Comparison of ENCODE assay signal across 25 mouse cellular contexts in the genomic region with DNA sequence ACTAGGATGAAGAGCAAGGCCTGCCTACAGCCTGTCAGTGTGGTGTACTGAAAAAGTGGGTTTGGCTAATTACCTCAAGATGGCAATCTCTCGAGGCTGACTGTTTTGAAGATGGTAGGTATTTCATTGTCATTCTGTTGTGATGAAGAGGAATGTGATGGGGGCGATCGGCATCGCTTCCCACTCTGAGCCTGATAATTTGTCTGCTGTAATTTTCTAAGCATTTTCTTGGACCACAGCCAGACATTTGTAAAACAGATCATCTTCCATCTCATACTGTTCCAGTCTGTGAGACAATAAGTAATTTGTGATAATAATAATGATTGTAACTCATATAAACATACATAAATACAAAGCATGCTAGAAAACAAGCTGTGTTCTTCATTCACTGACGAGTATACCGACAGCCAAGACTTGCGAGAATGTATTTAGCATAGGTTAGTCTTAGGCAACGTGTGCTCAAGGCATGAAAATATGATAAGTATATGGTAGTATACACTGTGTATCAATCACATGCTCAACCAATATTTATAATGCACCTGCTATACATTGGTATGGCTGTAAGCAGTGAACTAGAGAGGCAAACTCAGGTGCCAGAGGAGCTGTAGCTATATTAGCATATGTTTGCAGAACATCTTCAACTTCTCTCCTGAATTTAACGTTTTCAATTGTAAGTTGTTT.
"Had no signal": no experiment of that assay in that cellular context is flagged by ENCODE, and none has a peak within 500 bp of the region (broad histone marks: within the 10 kb centered on the region; RNA-seq: fewer than 3 reads in every experiment).

No protein-coding gene starts in this region.

- DNase-seq: kidney, postnatal 25 days; layer of hippocampus, adult 9-11 months; liver; lung, adult 18-20 months; lung, postnatal 10 days; lung, postnatal 36 days; right cerebral cortex, adult 18-20 months; right cerebral cortex, postnatal 14 days; right cerebral cortex, postnatal 4 days; thymus, adult 2 months; thymus, postnatal 14 days; thymus, postnatal 4 days had no signal

- H3K4me3 ChIP-seq: layer of hippocampus, adult 2 months; limb, embryonic 10.5 days; limb, embryonic 13.5 days; liver, embryonic 12.5 days; liver, embryonic 15.5 days; lung, embryonic 15.5 days; megakaryocyte, embryonic 14.5 days; midbrain, embryonic 10.5 days; midbrain, embryonic 13.5 days; neural tube, embryonic 12.5 days; neural tube, embryonic 15.5 days had no signal

- H3K4me1 ChIP-seq: limb, embryonic 10.5 days; limb, embryonic 13.5 days; liver, embryonic 12.5 days; liver, embryonic 15.5 days; lung, embryonic 15.5 days; megakaryocyte, embryonic 14.5 days; midbrain, embryonic 10.5 days; midbrain, embryonic 13.5 days; neural tube, embryonic 12.5 days; neural tube, embryonic 15.5 days had no signal

- H3K27ac ChIP-seq: kidney, postnatal 0 days; layer of hippocampus, adult 2 months; limb, embryonic 10.5 days; limb, embryonic 13.5 days; liver, embryonic 12.5 days; liver, embryonic 15.5 days; lung, embryonic 15.5 days; midbrain, embryonic 10.5 days; midbrain, embryonic 13.5 days; neural tube, embryonic 12.5 days; neural tube, embryonic 15.5 days; stomach, postnatal 0 days had no signal

- H3K9me3 ChIP-seq: limb, embryonic 10.5 days; limb, embryonic 13.5 days; liver, embryonic 12.5 days; liver, embryonic 15.5 days; lung, embryonic 15.5 days; megakaryocyte, embryonic 14.5 days; midbrain, embryonic 10.5 days; midbrain, embryonic 13.5 days; neural tube, embryonic 12.5 days; neural tube, embryonic 15.5 days had no signal

- H3K4me2 ChIP-seq: limb, embryonic 13.5 days; liver, embryonic 12.5 days; liver, embryonic 15.5 days; lung, embryonic 15.5 days; midbrain, embryonic 13.5 days; neural tube, embryonic 12.5 days; neural tube, embryonic 15.5 days had no signal

- H3K27me3 ChIP-seq: limb, embryonic 13.5 days; liver, embryonic 12.5 days; liver, embryonic 15.5 days; lung, embryonic 15.5 days; megakaryocyte, embryonic 14.5 days; midbrain, embryonic 13.5 days; neural tube, embryonic 12.5 days; neural tube, embryonic 15.5 days had no signal

- H3K36me3 ChIP-seq: limb, embryonic 10.5 days; limb, embryonic 13.5 days; liver, embryonic 12.5 days; liver, embryonic 15.5 days; lung, embryonic 15.5 days; midbrain, embryonic 10.5 days; midbrain, embryonic 13.5 days; neural tube, embryonic 12.5 days; neural tube, embryonic 15.5 days had no signal

- H3K9ac ChIP-seq: limb, embryonic 13.5 days; liver, embryonic 12.5 days; liver, embryonic 15.5 days; lung, embryonic 15.5 days; midbrain, embryonic 13.5 days; neural tube, embryonic 12.5 days; neural tube, embryonic 15.5 days had no signal

- ATAC-seq: liver, embryonic 12.5 days; midbrain, embryonic 13.5 days had no signal
